Mouse (Mus musculus) cerebellum, adult 2 months (tissue): Measurements from ENCODE around the gene Mknk1.

ENCODE experiments used
- CTCF ChIP-seq: fragments of 200-500 bp; IDR thresholded peaks from 2 replicates; pipeline ENCODE4 v1.5.1; 2011; ENCODE audit warnings: low read depth, mild to moderate bottlenecking, control low read depth, low read length, moderate library complexity, borderline replicate concordance; ENCODE audit not compliant: insufficient read depth
- POLR2A ChIP-seq: fragments of 200-500 bp; IDR thresholded peaks from 2 replicates; pipeline ENCODE4 v1.6.1; 2011; ENCODE audit warnings: low read length, control low read depth, borderline replicate concordance; ENCODE audit not compliant: insufficient read depth

DNA sequence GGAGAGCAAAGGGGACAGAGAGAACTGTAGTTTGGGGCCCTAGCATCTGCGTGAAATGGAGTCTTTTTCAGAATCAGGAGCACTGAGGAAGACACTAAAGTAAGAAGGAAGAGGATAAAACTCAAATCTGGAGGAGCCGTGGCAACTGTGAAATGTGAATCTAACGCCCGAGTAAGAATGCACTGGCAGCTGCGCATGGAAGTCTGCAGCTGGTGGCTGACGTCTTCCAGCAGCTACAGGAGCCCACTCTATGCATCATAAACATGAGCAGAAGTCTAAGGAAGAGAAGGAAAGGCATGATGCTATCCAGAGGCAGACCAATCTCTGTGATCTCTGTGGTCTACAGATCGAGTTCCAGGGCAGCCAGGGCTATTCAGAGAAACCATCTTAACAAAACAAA lies 88.6 kb downstream of the Mknk1 start:
- TF ChIP-seq CTCF (no peak), POLR2A (no peak)
